22 mouse cellular contexts compared by ENCODE assay signal in genomic region chr8:109759426-109759825, GRCm38 (mm10).
"Had no signal": no experiment of that assay in that cellular context is flagged by ENCODE, and none has a peak within 500 bp of the region (broad histone marks: within the 10 kb centered on the region; RNA-seq: fewer than 3 reads in every experiment).

No protein-coding gene starts in this region.

- H3K9me3 ChIP-seq: lung, embryonic 15.5 days; neural tube, embryonic 15.5 days had no signal

- H3K4me2 ChIP-seq: lung, embryonic 15.5 days; midbrain, embryonic 11.5 days; midbrain, embryonic 13.5 days; neural tube, embryonic 13.5 days; neural tube, embryonic 15.5 days had no signal

- H3K9ac ChIP-seq: liver, postnatal 0 days; lung, embryonic 15.5 days; midbrain, embryonic 13.5 days; neural tube, embryonic 13.5 days; neural tube, embryonic 15.5 days had no signal

- ATAC-seq: lung, postnatal 0 days; midbrain, embryonic 13.5 days; midbrain, embryonic 16.5 days had no signal

- H3K4me1 ChIP-seq: lung, embryonic 15.5 days; midbrain, embryonic 13.5 days; neural tube, embryonic 13.5 days; neural tube, embryonic 15.5 days had no signal

- H3K4me3 ChIP-seq: lung, embryonic 15.5 days; megakaryocyte, embryonic 14.5 days; midbrain, embryonic 13.5 days; myocyte; neural tube, embryonic 13.5 days; neural tube, embryonic 15.5 days had no signal

- H3K27me3 ChIP-seq: lung, embryonic 15.5 days; midbrain, embryonic 13.5 days; neural tube, embryonic 13.5 days; neural tube, embryonic 15.5 days had no signal

- DNase-seq: liver, postnatal 0 days; lung, adult 2 months; lung, postnatal 14 days; lung, postnatal 36 days; retina, postnatal 1 day; right cerebral cortex, adult 18-20 months; right cerebral cortex, postnatal 25 days; right cerebral cortex, postnatal 4 days; spleen, adult 18-20 months; thymus, adult 18-20 months; thymus, postnatal 14 days; thymus, postnatal 36 days had no signal

- H3K27ac ChIP-seq: lung, embryonic 15.5 days; macrophage; midbrain, embryonic 13.5 days; neural tube, embryonic 13.5 days; neural tube, embryonic 15.5 days had no signal

- H3K36me3 ChIP-seq: lung, embryonic 15.5 days; midbrain, embryonic 13.5 days; neural tube, embryonic 13.5 days; neural tube, embryonic 15.5 days had no signal
